Mouse (Mus musculus) forebrain, embryonic 15.5 days (tissue): Measurements from ENCODE around the gene Wwc2. TPM values are rescaled to one million over a fixed set of nuclear protein-coding genes. Genes with fewer than 3 reads are reported as not detected.
"Not testable (repeated sequence)": the region's sequence is repeated elsewhere in the genome, so short reads cannot be mapped to it uniquely, and the experiment has no call there.

Experiments
- ATAC-seq: fragments of 200-750 bp; cut with Nextera tagmentation; replicated peaks from 2 replicates; pipeline ENCODE4 v1.8.0; 2017; ENCODE audit warnings: mild to moderate bottlenecking, moderate TSS enrichment, moderate library complexity
- H3K27ac ChIP-seq: fragments of 300-500 bp; sonication (generic); replicated peaks from 2 replicates; pipeline ENCODE4 v1.5.1; 2015; ENCODE audit warnings: mild to moderate bottlenecking, inconsistent platforms
- H3K27me3 ChIP-seq: fragments of 300-500 bp; sonication (generic); 2 replicates; pipeline ENCODE4 v1.6.1; 2015; ENCODE audit warnings: inconsistent platforms
- H3K36me3 ChIP-seq: fragments of 300-500 bp; sonication (generic); 2 replicates; pipeline ENCODE4 v1.6.1; 2015; ENCODE audit warnings: mild to moderate bottlenecking, inconsistent platforms
- H3K4me1 ChIP-seq: fragments of 300-500 bp; sonication (generic); 2 replicates; pipeline ENCODE4 v1.6.1; 2015; ENCODE audit warnings: inconsistent platforms
- H3K4me2 ChIP-seq: fragments of 300-500 bp; sonication (generic); replicated peaks from 2 replicates; pipeline ENCODE4 v1.6.1; 2015; ENCODE audit warnings: mild to moderate bottlenecking, inconsistent platforms
- H3K4me3 ChIP-seq: fragments of 300-500 bp; sonication (generic); 2 replicates; pipeline ENCODE4 v1.5.1; 2015; ENCODE audit warnings: mild to moderate bottlenecking, inconsistent platforms
- H3K9ac ChIP-seq: fragments of 300-500 bp; sonication (generic); replicated peaks from 2 replicates; pipeline ENCODE4 v1.6.1; 2015; ENCODE audit warnings: mild to moderate bottlenecking, inconsistent platforms
- H3K9me3 ChIP-seq: fragments of 300-500 bp; sonication (generic); 2 replicates; pipeline ENCODE4 v1.6.1; 2016; ENCODE audit warnings: inconsistent platforms
- WGBS: fragments of 180-500 bp; shearing (Covaris S2); methylation state at CpG from one replicate; pipeline ENCODE4 v1.1.7; 2015; ENCODE audit warnings: mixed read lengths; 5-methylcytosine and 5-hydroxymethylcytosine counted together
- polyA plus RNA-seq: library from polyadenylated mRNA; unstranded; fragments of >200 nt; fragmentation: Nextera tagmentation; extraction: Ambion mirVana; gene quantifications from 2 replicates; pipeline ENCODE4 v1.2.1, GENCODE M21; 2015

Wwc2 gene
- polyA plus RNA-seq, 1 experiment from 2014 or later: 4.1 TPM

GRCm38 (mm10) chr8:47824182-47824581 lies 166.5 kb downstream of the Wwc2 start, which contains the start of gene Cldn22:
TSS of gene Cldn22 (plus strand) at chr8:47824482.
- 4% methylated on average over 13 of the region's 13 CpGs for WGBS
- no peak for ATAC-seq
- no peak within 1 kb of the TSS for H3K4me3 ChIP-seq

GRCm38 (mm10) chr8:47823777-47824176 lies 166.9 kb downstream of the Wwc2 start:
- 0 out of 2 replicates have a peak overlapping the region, but pooled peaks have one; percentile 5 for H3K4me2 ChIP-seq
- H3K4me3 ChIP-seq: no peak overlapping the region
- H3K4me1 ChIP-seq: peaks cover 10% of the 10 kb centered on the region; the same call in 1 of the 2 replicates
- no peak overlapping the region for H3K9ac ChIP-seq
- no peaks in the 10 kb centered on the region for H3K27me3 ChIP-seq
- no peaks in the 10 kb centered on the region for H3K36me3 ChIP-seq
- no peaks in the 10 kb centered on the region for H3K9me3 ChIP-seq
- no peak for ATAC-seq
- H3K27ac ChIP-seq: no peak overlapping the region
- WGBS: 17% methylated on average over 10 of the region's 10 CpGs

More at GRCm38 (mm10) chr8:47824182-47824581, 166.5 kb downstream of the Wwc2 start, which contains the start of gene Cldn22:
- Histone ChIP-seq H3K4me2 (0 out of 2 replicates have a peak within 1 kb of the TSS, but pooled peaks have one; percentile 5), H3K36me3 (no peaks in the 10 kb centered on the region), H3K9ac (no peak within 1 kb of the TSS), H3K9me3 (no peaks in the 10 kb centered on the region), H3K27me3 (no peaks in the 10 kb centered on the region), H3K27ac (no peak within 1 kb of the TSS), H3K4me1 (peaks cover 10% of the 10 kb centered on the region; the same call in 1 of the 2 replicates)

GRCm38 (mm10) chr8:47822541-47822940 lies 168.2 kb downstream of the Wwc2 start:
- H3K4me2 ChIP-seq, H3K27ac ChIP-seq, H3K27me3 ChIP-seq, H3K9ac ChIP-seq, H3K4me3 ChIP-seq, H3K36me3 ChIP-seq, ATAC-seq, H3K9me3 ChIP-seq: not testable (repeated sequence)
- H3K4me1 ChIP-seq: peaks cover 10% of the 10 kb centered on the region; the same call in 1 of the 2 replicates
- 90% methylated on average over 7 of the region's 9 CpGs for WGBS

- H3K4me3 ChIP-seq: no peak within 1 kb of the TSS
- no peak within 1 kb of the TSS for H3K27ac ChIP-seq
- H3K9me3 ChIP-seq: no peaks in the 10 kb centered on the region
- H3K27me3 ChIP-seq: no peaks in the 10 kb centered on the region
- H3K4me2 ChIP-seq: no peak within 1 kb of the TSS
- no peak within 1 kb of the TSS for H3K9ac ChIP-seq
- ATAC-seq: no peak
- H3K36me3 ChIP-seq: no peaks in the 10 kb centered on the region
- peaks cover 10% of the 10 kb centered on the region; the same call in 1 of the 2 replicates for H3K4me1 ChIP-seq
- 83% methylated on average over 6 of the region's 6 CpGs for WGBS
These were observed 168.9 kb downstream of the Wwc2 start, which contains the start of gene Cldn24 for GRCm38 (mm10) chr8:47821843-47822242. TSS of gene Cldn24 (plus strand) at chr8:47822143.

- Histone ChIP-seq H3K4me3 (no peak overlapping the region), H3K27me3 (no peaks in the 10 kb centered on the region), H3K36me3 (no peaks in the 10 kb centered on the region), H3K4me1 (peaks cover 10% of the 10 kb centered on the region; the same call in 1 of the 2 replicates), H3K9ac (no peak overlapping the region), H3K4me2 (no peak overlapping the region), H3K9me3 (no peaks in the 10 kb centered on the region), H3K27ac (no peak overlapping the region)
- 79% methylated on average over 20 of the region's 20 CpGs for WGBS
- no peak for ATAC-seq
These were observed 169.6 kb downstream of the Wwc2 start for GRCm38 (mm10) chr8:47820914-47821772.

GRCm38 (mm10) chr8:47819034-47819433 lies 171.7 kb downstream of the Wwc2 start:
- Histone ChIP-seq H3K27ac (no peak overlapping the region), H3K4me3 (no peak overlapping the region), H3K9me3 (no peaks in the 10 kb centered on the region), H3K4me1 (peaks cover 6% of the 10 kb centered on the region; the same call in 1 of the 2 replicates), H3K27me3 (no peaks in the 10 kb centered on the region), H3K4me2 (no peak overlapping the region), H3K9ac (no peak overlapping the region), H3K36me3 (no peaks in the 10 kb centered on the region)
- WGBS: 89% methylated on average over 8 of the region's 8 CpGs
- no peak for ATAC-seq

GRCm38 (mm10) chr8:47811221-47811620 lies 179.5 kb downstream of the Wwc2 start:
- 78% methylated on average over 12 of the region's 12 CpGs for WGBS
- no peak overlapping the region for H3K4me2 ChIP-seq
- H3K4me3 ChIP-seq: no peak overlapping the region

GRCm38 (mm10) chr8:47810666-47811015 lies 180.1 kb downstream of the Wwc2 start:
- no peak overlapping the region for H3K9ac ChIP-seq
- H3K4me3 ChIP-seq: no peak overlapping the region
- H3K27me3 ChIP-seq: no peaks in the 10 kb centered on the region
- no peak overlapping the region for H3K27ac ChIP-seq
- no peak for ATAC-seq
- H3K9me3 ChIP-seq: no peaks in the 10 kb centered on the region
- H3K4me1 ChIP-seq: no peaks in the 10 kb centered on the region
- WGBS: 76% methylated on average over 7 of the region's 7 CpGs
- no peaks in the 10 kb centered on the region for H3K36me3 ChIP-seq
- no peak overlapping the region for H3K4me2 ChIP-seq

More at GRCm38 (mm10) chr8:47811221-47811620, 179.5 kb downstream of the Wwc2 start:
- Histone ChIP-seq H3K36me3 (no peaks in the 10 kb centered on the region), H3K27me3 (no peaks in the 10 kb centered on the region), H3K9ac (no peak overlapping the region), H3K9me3 (no peaks in the 10 kb centered on the region), H3K4me1 (no peaks in the 10 kb centered on the region), H3K27ac (no peak overlapping the region)
- ATAC-seq: no peak

- WGBS: 92% methylated on average over 14 of the region's 14 CpGs
- Histone ChIP-seq H3K4me1 (no peaks in the 10 kb centered on the region), H3K27ac (no peak overlapping the region), H3K9me3 (no peaks in the 10 kb centered on the region), H3K4me3 (no peak overlapping the region), H3K36me3 (no peaks in the 10 kb centered on the region), H3K27me3 (no peaks in the 10 kb centered on the region), H3K4me2 (no peak overlapping the region), H3K9ac (no peak overlapping the region)
- no peak for ATAC-seq
These were observed 180.6 kb downstream of the Wwc2 start for GRCm38 (mm10) chr8:47809970-47810665.

GRCm38 (mm10) chr8:47804262-47804661 lies 186.5 kb downstream of the Wwc2 start:
- ATAC-seq: no peak
- H3K27ac ChIP-seq: no peak overlapping the region

GRCm38 (mm10) chr8:47802349-47802748 lies 188.4 kb downstream of the Wwc2 start:
- Histone ChIP-seq H3K36me3 (no peaks in the 10 kb centered on the region), H3K27me3 (no peaks in the 10 kb centered on the region), H3K4me2 (no peak overlapping the region), H3K4me1 (no peaks in the 10 kb centered on the region), H3K9ac (no peak overlapping the region), H3K9me3 (no peaks in the 10 kb centered on the region), H3K27ac (no peak overlapping the region), H3K4me3 (no peak overlapping the region)
- WGBS: 85% methylated on average over 2 of the region's 2 CpGs
- ATAC-seq: no peak

More at GRCm38 (mm10) chr8:47804262-47804661, 186.5 kb downstream of the Wwc2 start:
- Histone ChIP-seq H3K9ac (no peak overlapping the region), H3K36me3 (no peaks in the 10 kb centered on the region), H3K4me1 (no peaks in the 10 kb centered on the region), H3K4me3 (no peak overlapping the region), H3K27me3 (no peaks in the 10 kb centered on the region), H3K4me2 (no peak overlapping the region), H3K9me3 (no peaks in the 10 kb centered on the region)
- WGBS: 72% methylated on average over 1 of the region's 1 CpGs

- WGBS: 93% methylated on average over 6 of the region's 6 CpGs
- Histone ChIP-seq H3K36me3 (no peaks in the 10 kb centered on the region), H3K27ac (no peak overlapping the region), H3K4me2 (no peak overlapping the region), H3K4me3 (no peak overlapping the region), H3K4me1 (no peaks in the 10 kb centered on the region), H3K9ac (no peak overlapping the region), H3K9me3 (no peaks in the 10 kb centered on the region), H3K27me3 (no peaks in the 10 kb centered on the region)
- no peak for ATAC-seq
These were observed 191.3 kb downstream of the Wwc2 start for GRCm38 (mm10) chr8:47799438-47799837.
